Mouse (Mus musculus): ENCODE measurements at regions not wholly inside any gene's neighbourhood (a gene's known extent, or its start where the extent isn't known, plus 50 kb on each side); places are given as distances from the start of the nearest gene placed in this dataset.

- no peaks in the 10 kb centered on the region for H3K36me3 ChIP-seq (ENCODE audit: control insufficient read depth, insufficient read depth, low read length)
- no peaks in the 10 kb centered on the region for H3K27me3 ChIP-seq (ENCODE audit: control insufficient read depth, insufficient read depth, low read length)
- no peak overlapping the region for H3K27ac ChIP-seq (ENCODE audit: control insufficient read depth, insufficient read depth, low read depth, low read length)
- no peaks in the 10 kb centered on the region for H3K4me1 ChIP-seq (ENCODE audit: control insufficient read depth, insufficient read depth, low read length)
- H3K4me3 ChIP-seq (ENCODE audit: control insufficient read depth, low read depth, low read length) = no peak overlapping the region
- TF ChIP-seq POLR2A (IDR thresholded peaks at IDR 0.05; ENCODE audit: control insufficient read depth, low read depth, low read length) = no peak
- TF ChIP-seq CTCF (IDR thresholded peaks at IDR 0.05; ENCODE audit: control insufficient read depth, insufficient read depth, insufficient replicate concordance, low read depth, low read length) = no peak
These were observed 263.1 kb downstream of the Cbln1 start for GRCm38 (mm10) chr8:87209295-87209694.

GRCm38 (mm10) chr8:87208036-87208435 is 264.4 kb downstream of the Cbln1 start:
- H3K4me3 ChIP-seq (ENCODE audit: control insufficient read depth, low read depth, low read length) = no peak overlapping the region
- no peaks in the 10 kb centered on the region for H3K4me1 ChIP-seq (ENCODE audit: control insufficient read depth, insufficient read depth, low read length)
- no peaks in the 10 kb centered on the region for H3K36me3 ChIP-seq (ENCODE audit: control insufficient read depth, insufficient read depth, low read length)
- H3K27me3 ChIP-seq (ENCODE audit: control insufficient read depth, insufficient read depth, low read length) = no peaks in the 10 kb centered on the region
- H3K27ac ChIP-seq (ENCODE audit: control insufficient read depth, insufficient read depth, low read depth, low read length) = no peak overlapping the region
- TF ChIP-seq POLR2A (IDR thresholded peaks at IDR 0.05; ENCODE audit: control insufficient read depth, low read depth, low read length) (no peak), CTCF (IDR thresholded peaks at IDR 0.05; ENCODE audit: control insufficient read depth, insufficient read depth, insufficient replicate concordance, low read depth, low read length) (no peak)

GRCm38 (mm10) chr8:87202639-87203160 is 269.7 kb downstream of the Cbln1 start:
- no peaks in the 10 kb centered on the region for H3K27me3 ChIP-seq (ENCODE audit: control insufficient read depth, insufficient read depth, low read length)
- no peaks in the 10 kb centered on the region for H3K36me3 ChIP-seq (ENCODE audit: control insufficient read depth, insufficient read depth, low read length)
- H3K4me1 ChIP-seq (ENCODE audit: control insufficient read depth, insufficient read depth, low read length) = no peaks in the 10 kb centered on the region
- H3K27ac ChIP-seq (ENCODE audit: control insufficient read depth, insufficient read depth, low read depth, low read length) = no peak overlapping the region
- H3K4me3 ChIP-seq (ENCODE audit: control insufficient read depth, low read depth, low read length) = no peak overlapping the region
- TF ChIP-seq POLR2A (IDR thresholded peaks at IDR 0.05; ENCODE audit: control insufficient read depth, low read depth, low read length) (no peak), CTCF (IDR thresholded peaks at IDR 0.05; ENCODE audit: control insufficient read depth, insufficient read depth, insufficient replicate concordance, low read depth, low read length) (no peak)

- TF ChIP-seq POLR2A (IDR thresholded peaks at IDR 0.05; ENCODE audit: control insufficient read depth, low read depth, low read length) (no peak), CTCF (IDR thresholded peaks at IDR 0.05; ENCODE audit: control insufficient read depth, insufficient read depth, insufficient replicate concordance, low read depth, low read length) (no peak)
- Histone ChIP-seq H3K4me1 (ENCODE audit: control insufficient read depth, insufficient read depth, low read length) (no peaks in the 10 kb centered on the region), H3K36me3 (ENCODE audit: control insufficient read depth, insufficient read depth, low read length) (no peaks in the 10 kb centered on the region), H3K27ac (ENCODE audit: control insufficient read depth, insufficient read depth, low read depth, low read length) (no peak overlapping the region), H3K4me3 (ENCODE audit: control insufficient read depth, low read depth, low read length) (no peak overlapping the region), H3K27me3 (ENCODE audit: control insufficient read depth, insufficient read depth, low read length) (no peaks in the 10 kb centered on the region)
These were observed 272.8 kb downstream of the Cbln1 start for GRCm38 (mm10) chr8:87199461-87200131.

DNA sequence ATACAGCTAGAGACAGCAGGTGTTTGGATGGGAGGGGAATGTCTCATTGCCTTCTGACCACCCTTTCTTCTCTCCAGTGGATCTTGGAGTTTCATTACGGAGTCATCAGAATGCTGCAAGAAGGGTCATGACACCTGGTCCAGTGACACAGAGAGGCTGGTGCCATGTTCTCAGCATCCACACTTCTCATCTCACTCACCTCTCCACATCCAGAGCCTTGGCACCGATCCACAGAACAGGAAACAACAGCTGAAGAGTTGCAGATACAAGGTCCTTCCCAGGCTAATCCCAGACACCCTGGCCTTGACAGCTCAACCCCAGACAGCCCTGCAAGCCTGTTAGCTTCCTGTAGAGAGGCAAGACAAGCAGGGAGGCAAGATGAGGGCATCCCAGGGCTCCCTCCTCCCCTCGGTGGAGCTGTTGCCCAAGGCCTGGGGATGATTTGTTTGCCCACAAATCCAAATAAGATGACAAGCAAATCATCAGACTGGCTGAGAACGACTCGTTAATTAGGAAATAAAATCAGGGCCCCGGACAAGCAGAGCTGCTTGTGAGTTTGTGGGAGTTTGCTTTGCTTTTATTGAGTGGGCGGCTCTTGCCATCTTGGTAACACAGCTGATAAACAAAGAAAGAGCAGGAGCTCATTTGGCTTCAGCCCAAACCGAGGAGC is 274.4 kb downstream of the Cbln1 start:
- no peaks in the 10 kb centered on the region for H3K27me3 ChIP-seq (ENCODE audit: control insufficient read depth, insufficient read depth, low read length)
- no peaks in the 10 kb centered on the region for H3K36me3 ChIP-seq (ENCODE audit: control insufficient read depth, insufficient read depth, low read length)
- H3K4me3 ChIP-seq (ENCODE audit: control insufficient read depth, low read depth, low read length) = no peak overlapping the region
- TF ChIP-seq CTCF (IDR thresholded peaks at IDR 0.05; ENCODE audit: control insufficient read depth, insufficient read depth, insufficient replicate concordance, low read depth, low read length) (no peak), POLR2A (IDR thresholded peaks at IDR 0.05; ENCODE audit: control insufficient read depth, low read depth, low read length) (no peak)
- no peaks in the 10 kb centered on the region for H3K4me1 ChIP-seq (ENCODE audit: control insufficient read depth, insufficient read depth, low read length)
- H3K27ac ChIP-seq (ENCODE audit: control insufficient read depth, insufficient read depth, low read depth, low read length) = no peak overlapping the region

GRCm38 (mm10) chr8:87197000-87197399 is 275.4 kb downstream of the Cbln1 start:
- H3K27ac ChIP-seq (ENCODE audit: control insufficient read depth, insufficient read depth, low read depth, low read length) = no peak overlapping the region
- H3K27me3 ChIP-seq (ENCODE audit: control insufficient read depth, insufficient read depth, low read length) = no peaks in the 10 kb centered on the region
- no peaks in the 10 kb centered on the region for H3K4me1 ChIP-seq (ENCODE audit: control insufficient read depth, insufficient read depth, low read length)
- no peaks in the 10 kb centered on the region for H3K36me3 ChIP-seq (ENCODE audit: control insufficient read depth, insufficient read depth, low read length)
- TF ChIP-seq CTCF (IDR thresholded peaks at IDR 0.05; ENCODE audit: control insufficient read depth, insufficient read depth, insufficient replicate concordance, low read depth, low read length) (no peak), POLR2A (IDR thresholded peaks at IDR 0.05; ENCODE audit: control insufficient read depth, low read depth, low read length) (no peak)
- no peak overlapping the region for H3K4me3 ChIP-seq (ENCODE audit: control insufficient read depth, low read depth, low read length)

DNA sequence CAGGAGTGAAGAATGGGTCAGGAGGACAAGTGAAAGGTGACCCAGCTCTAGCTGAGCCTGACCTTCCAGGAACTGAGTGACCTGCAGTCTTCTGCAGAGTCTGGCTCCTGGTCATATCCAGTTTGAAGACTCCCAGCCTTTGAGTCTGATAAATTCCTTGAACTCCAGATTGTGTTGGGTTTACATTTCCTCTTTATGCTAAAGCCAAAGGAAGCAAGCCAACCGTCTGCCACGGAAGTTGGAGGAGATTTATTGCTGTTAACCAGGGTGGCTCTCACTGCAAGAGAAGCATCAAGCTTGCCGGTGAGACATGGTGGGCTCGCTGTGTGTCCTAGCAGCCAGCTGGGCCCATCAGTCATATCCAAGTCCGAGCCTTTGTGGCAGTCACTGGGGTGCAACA is 276.4 kb downstream of the Cbln1 start:
- Histone ChIP-seq H3K27ac (ENCODE audit: control insufficient read depth, insufficient read depth, low read depth, low read length) (no peak overlapping the region), H3K4me1 (ENCODE audit: control insufficient read depth, insufficient read depth, low read length) (no peaks in the 10 kb centered on the region)
- TF ChIP-seq CTCF (IDR thresholded peaks at IDR 0.05; ENCODE audit: control insufficient read depth, insufficient read depth, insufficient replicate concordance, low read depth, low read length) = no peak
- TF ChIP-seq POLR2A (IDR thresholded peaks at IDR 0.05; ENCODE audit: control insufficient read depth, low read depth, low read length) = no peak

More for the DNA sequence above, 276.4 kb downstream of the Cbln1 start:
- Histone ChIP-seq H3K36me3 (ENCODE audit: control insufficient read depth, insufficient read depth, low read length) (no peaks in the 10 kb centered on the region), H3K4me3 (ENCODE audit: control insufficient read depth, low read depth, low read length) (no peak overlapping the region), H3K27me3 (ENCODE audit: control insufficient read depth, insufficient read depth, low read length) (no peaks in the 10 kb centered on the region)
